Mouse (Mus musculus) liver, embryonic 16.5 days (tissue): ENCODE results near the gene Bola2. TPM values are rescaled to one million over a fixed set of nuclear protein-coding genes. Genes with fewer than 3 reads are reported as not detected.

Experiments used
- ATAC-seq: fragments of 200-750 bp; cut with Nextera tagmentation; 2 replicates; pipeline ENCODE4 v1.8.0; 2017; ENCODE audit warnings: low read depth, mild to moderate bottlenecking, moderate number of reproducible peaks, moderate library complexity
- H3K27ac ChIP-seq: fragments of 300-500 bp; sonication (generic); 2 replicates; pipeline ENCODE4 v1.5.1; 2014; ENCODE audit warnings: mild to moderate bottlenecking, low read length
- H3K27me3 ChIP-seq: fragments of 300-500 bp; sonication (generic); 2 replicates; pipeline ENCODE4 v1.6.1; 2014; ENCODE audit warnings: low read depth, low read length, mixed read lengths; ENCODE audit not compliant: control insufficient read depth, insufficient read depth
- H3K36me3 ChIP-seq: fragments of 300-500 bp; sonication (generic); 2 replicates; pipeline ENCODE4 v1.6.1; 2014; ENCODE audit warnings: mild to moderate bottlenecking; ENCODE audit not compliant: control insufficient read depth, insufficient read depth
- H3K4me1 ChIP-seq: fragments of 300-500 bp; sonication (generic); 2 replicates; pipeline ENCODE4 v1.6.1; 2014; ENCODE audit warnings: low read depth, low read length, mixed read lengths; ENCODE audit not compliant: control insufficient read depth
- H3K4me2 ChIP-seq: fragments of 300-500 bp; sonication (generic); 2 replicates; pipeline ENCODE4 v1.6.1; 2014; ENCODE audit warnings: low read depth, low read length, mixed read lengths
- H3K4me3 ChIP-seq: fragments of 300-500 bp; sonication (generic); 2 replicates; pipeline ENCODE4 v1.5.1; 2014; ENCODE audit warnings: low read depth, mild to moderate bottlenecking, low read length
- H3K9ac ChIP-seq: fragments of 300-500 bp; sonication (generic); 2 replicates; pipeline ENCODE4 v1.6.1; 2014; ENCODE audit warnings: low read depth, low read length
- H3K9me3 ChIP-seq: fragments of 300-500 bp; sonication (generic); replicated peaks from 2 replicates; pipeline ENCODE4 v1.6.1; 2016; ENCODE audit warnings: low read length; ENCODE audit not compliant: control insufficient read depth
- WGBS: fragments of 180-500 bp; shearing (Covaris S2); extraction: QIAGEN DNeasy Blood & Tissue Kit; methylation state at CpG from one replicate; pipeline ENCODE4 v1.1.7; 2014; ENCODE audit not compliant: insufficient replicate concordance; 5-methylcytosine and 5-hydroxymethylcytosine counted together
- polyA plus RNA-seq: library from polyadenylated mRNA; unstranded; fragments of >200 nt; fragmentation: Nextera tagmentation; extraction: Ambion mirVana; gene quantifications from 2 replicates; pipeline ENCODE4 v1.2.1, GENCODE M21; 2015

Gene Bola2
- polyA plus RNA-seq, 1 experiment from 2014 or later: 72.6 TPM

DNA sequence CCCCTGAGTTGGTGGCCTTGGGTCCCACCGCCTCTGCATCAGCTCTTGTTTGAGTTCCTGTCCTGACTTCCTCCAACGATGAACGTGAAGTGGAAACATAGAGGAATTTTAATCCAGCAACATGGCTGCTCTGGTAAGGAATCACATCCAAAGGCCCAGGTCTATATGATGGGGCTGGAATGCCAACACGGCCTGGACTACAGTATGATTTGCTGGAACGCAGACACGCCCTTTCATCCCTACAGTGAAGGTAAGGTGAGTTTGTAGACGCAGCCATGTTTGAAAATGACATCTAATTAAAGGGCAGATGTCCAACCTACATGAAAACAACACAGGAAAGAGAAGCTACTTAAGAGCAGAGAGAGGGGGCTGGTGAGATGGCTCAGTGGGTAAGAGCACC lies 1.4 kb upstream of the Bola2 start:
- H3K4me2 ChIP-seq: no peak overlapping the region
- 71% methylated on average over 7 of the region's 7 CpGs for WGBS

DNA sequence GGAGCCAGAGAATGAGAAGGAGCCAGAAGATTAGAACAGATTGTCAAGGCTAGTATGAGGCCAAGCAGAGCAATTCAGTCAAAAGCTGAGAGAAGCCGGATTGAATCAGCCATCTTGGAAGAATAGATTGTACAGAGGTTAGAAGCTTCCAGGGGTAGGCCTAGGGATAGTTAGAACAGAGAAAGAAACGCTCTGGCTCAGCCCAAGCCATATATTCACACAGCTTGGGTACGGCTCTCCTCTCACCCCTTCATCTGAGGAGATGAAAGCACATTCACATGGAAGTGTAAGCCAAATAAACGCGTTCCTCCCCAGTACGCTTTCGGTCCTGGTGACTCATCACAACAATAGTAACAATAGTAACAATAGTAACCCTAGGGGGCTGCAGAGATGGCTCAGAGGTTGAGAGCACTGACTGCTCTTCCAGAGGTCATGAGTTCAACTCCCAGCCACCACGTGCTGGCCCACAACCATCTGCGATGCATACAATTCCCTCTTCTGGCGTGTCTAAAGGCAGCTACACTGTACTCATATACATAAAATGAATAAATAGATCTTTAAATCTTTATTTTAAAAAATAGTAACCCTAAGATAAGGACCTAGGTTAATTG lies 655 bp upstream of the Bola2 start:
- ATAC-seq: no peak
- peaks cover 17% of the 10 kb centered on the region for H3K4me1 ChIP-seq

More for the DNA sequence above, 1.4 kb upstream of the Bola2 start:
- H3K9me3 ChIP-seq: no peaks in the 10 kb centered on the region
- H3K9ac ChIP-seq: no peak overlapping the region
- ATAC-seq: no peak
- H3K27ac ChIP-seq: no peak overlapping the region
- H3K4me3 ChIP-seq: no peak overlapping the region
- H3K4me1 ChIP-seq: peaks cover 17% of the 10 kb centered on the region
- no peaks in the 10 kb centered on the region for H3K27me3 ChIP-seq
- peaks cover 4% of the 10 kb centered on the region; the same call in 1 of the 2 replicates for H3K36me3 ChIP-seq

DNA sequence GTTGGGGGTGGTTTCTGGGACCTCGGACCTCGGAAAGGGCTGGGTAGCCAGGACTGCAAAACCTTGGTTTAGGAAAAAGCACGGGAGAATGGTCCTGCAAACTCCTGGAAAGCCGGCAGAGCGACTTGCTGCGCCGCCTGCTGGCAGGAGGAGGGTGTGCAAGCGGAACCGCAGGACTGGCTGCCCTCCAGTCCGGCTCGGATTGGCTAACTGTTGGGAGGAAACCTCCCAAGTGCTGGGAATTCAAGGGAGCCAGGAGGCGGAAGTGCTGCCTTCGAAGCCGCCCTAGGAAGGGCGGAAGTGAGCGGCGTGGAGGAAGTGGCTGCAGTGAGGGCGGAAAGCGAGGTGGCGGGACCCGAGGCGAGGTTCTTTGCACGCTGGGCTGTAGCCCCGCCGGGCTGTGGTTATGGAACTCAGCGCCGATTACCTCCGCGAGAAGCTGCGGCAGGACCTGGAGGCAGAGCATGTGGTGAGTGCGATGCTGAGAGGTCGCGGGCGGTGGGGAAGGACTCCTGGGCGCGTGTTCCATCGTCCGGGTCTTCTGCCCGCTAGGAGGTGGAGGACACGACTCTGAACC lies 518 bp downstream of the Bola2 start, which contains the start of gene Slx1b:
Gene Slx1b (minus strand): TSS at position 154 of the 577 bp plus-strand sequence.
- peak within 1 kb of the TSS; percentile 88 for H3K9ac ChIP-seq
- WGBS: 0% methylated on average over 40 of the region's 40 CpGs
- H3K4me1 ChIP-seq: peaks cover 22% of the 10 kb centered on the region

More for the DNA sequence above, 655 bp upstream of the Bola2 start:
- no peak overlapping the region for H3K27ac ChIP-seq
- no peaks in the 10 kb centered on the region for H3K27me3 ChIP-seq
- 58% methylated on average over 10 of the region's 10 CpGs for WGBS
- peaks cover 4% of the 10 kb centered on the region; the same call in 1 of the 2 replicates for H3K36me3 ChIP-seq
- H3K4me2 ChIP-seq: peak overlapping the region; percentile 94
- peak overlapping the region; percentile 68 for H3K4me3 ChIP-seq
- no peak overlapping the region; the same call in 1 of the 2 replicates for H3K9ac ChIP-seq
- H3K9me3 ChIP-seq: no peaks in the 10 kb centered on the region

DNA sequence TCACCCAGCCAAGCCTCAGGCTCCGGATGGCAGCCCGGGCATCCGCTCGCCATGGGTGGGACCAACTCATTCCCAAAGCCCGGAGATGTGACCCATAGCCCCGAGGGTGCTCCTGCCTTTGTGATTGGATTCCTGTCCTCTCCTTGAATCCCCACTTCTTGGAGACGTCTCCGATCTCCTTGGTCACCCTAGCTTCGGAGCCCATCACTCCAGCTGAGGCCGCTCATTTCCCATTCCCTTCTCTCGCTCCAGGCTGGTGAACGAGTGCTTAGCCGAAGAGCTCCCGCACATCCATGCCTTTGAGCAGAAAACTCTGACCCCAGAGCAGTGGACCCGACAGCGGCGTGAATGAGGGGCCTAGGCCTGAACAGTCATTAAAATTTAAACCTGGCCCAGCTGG lies 1.1 kb downstream of the Bola2 start:
- Histone ChIP-seq H3K9me3 (no peaks in the 10 kb centered on the region), H3K27ac (no peak overlapping the region), H3K4me1 (peaks cover 22% of the 10 kb centered on the region), H3K9ac (peak overlapping the region; percentile 65), H3K36me3 (peaks cover 2% of the 10 kb centered on the region; the same call in 1 of the 2 replicates), H3K4me2 (peak overlapping the region; percentile 94), H3K4me3 (peak overlapping the region; percentile 68), H3K27me3 (no peaks in the 10 kb centered on the region)
- WGBS: 1% methylated on average over 17 of the region's 17 CpGs
- no peak for ATAC-seq

More for the DNA sequence above, 518 bp downstream of the Bola2 start, which contains the start of gene Slx1b:
- Histone ChIP-seq H3K4me2 (peak within 1 kb of the TSS; percentile 94), H3K36me3 (peaks cover 4% of the 10 kb centered on the region; the same call in 1 of the 2 replicates), H3K9me3 (no peaks in the 10 kb centered on the region), H3K27me3 (no peaks in the 10 kb centered on the region), H3K4me3 (peak within 1 kb of the TSS; percentile 68), H3K27ac (peak within 1 kb of the TSS; percentile 91)
- ATAC-seq: peak; percentile 97

DNA sequence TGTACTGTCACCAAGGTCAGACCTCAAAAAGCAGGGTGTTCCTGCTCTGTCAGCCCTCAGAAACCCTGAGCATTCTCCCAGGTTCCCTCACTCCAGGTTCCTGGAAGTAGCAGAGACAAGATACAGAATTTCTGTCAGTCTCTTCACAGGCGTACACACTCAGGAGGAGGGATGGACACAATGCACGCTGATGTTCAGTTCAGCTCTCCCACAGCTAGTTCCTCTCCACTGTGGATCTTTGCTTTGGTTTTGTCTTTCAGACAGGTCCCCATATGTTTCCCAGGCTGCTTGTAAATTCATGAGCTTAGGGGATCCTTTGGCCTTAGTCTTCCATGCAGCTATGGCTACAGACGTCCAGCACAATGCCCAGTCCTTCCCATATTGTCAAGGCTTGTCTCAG lies 1.7 kb downstream of the Bola2 start:
- Histone ChIP-seq H3K9me3 (no peaks in the 10 kb centered on the region), H3K36me3 (no peaks in the 10 kb centered on the region), H3K27me3 (no peaks in the 10 kb centered on the region; the same call in 1 of the 2 replicates), H3K4me3 (peak overlapping the region; percentile 68), H3K27ac (no peak overlapping the region), H3K4me1 (peaks cover 22% of the 10 kb centered on the region), H3K4me2 (peak overlapping the region; percentile 94), H3K9ac (peak overlapping the region; percentile 65)
- ATAC-seq: no peak
- WGBS: 51% methylated on average over 3 of the region's 3 CpGs

DNA sequence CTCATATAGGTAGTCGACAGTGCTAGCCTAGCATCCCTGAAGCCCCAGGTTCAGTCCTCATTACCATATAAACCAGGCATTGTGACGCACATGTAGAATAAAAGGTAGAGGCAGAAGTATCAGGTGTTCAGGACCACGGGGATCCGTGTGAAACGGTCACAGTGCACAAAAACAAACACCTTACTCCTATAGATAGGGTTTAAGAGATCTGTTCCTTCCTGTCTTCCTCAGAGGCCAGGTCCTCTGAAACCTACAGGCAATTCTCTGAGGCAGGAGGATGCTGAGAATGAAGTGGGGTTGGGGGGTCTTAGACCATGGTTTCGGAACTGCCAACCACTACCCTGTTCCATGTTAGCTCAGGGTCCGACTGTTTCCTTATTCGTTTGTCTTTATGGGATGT lies 2.6 kb downstream of the Bola2 start:
- Histone ChIP-seq H3K4me1 (peaks cover 22% of the 10 kb centered on the region), H3K9ac (no peak overlapping the region), H3K4me2 (no peak overlapping the region), H3K36me3 (no peaks in the 10 kb centered on the region), H3K27me3 (no peaks in the 10 kb centered on the region; the same call in 1 of the 2 replicates), H3K27ac (no peak overlapping the region), H3K9me3 (no peaks in the 10 kb centered on the region), H3K4me3 (no peak overlapping the region)
- no peak for ATAC-seq
- WGBS: 73% methylated on average over 8 of the region's 8 CpGs

DNA sequence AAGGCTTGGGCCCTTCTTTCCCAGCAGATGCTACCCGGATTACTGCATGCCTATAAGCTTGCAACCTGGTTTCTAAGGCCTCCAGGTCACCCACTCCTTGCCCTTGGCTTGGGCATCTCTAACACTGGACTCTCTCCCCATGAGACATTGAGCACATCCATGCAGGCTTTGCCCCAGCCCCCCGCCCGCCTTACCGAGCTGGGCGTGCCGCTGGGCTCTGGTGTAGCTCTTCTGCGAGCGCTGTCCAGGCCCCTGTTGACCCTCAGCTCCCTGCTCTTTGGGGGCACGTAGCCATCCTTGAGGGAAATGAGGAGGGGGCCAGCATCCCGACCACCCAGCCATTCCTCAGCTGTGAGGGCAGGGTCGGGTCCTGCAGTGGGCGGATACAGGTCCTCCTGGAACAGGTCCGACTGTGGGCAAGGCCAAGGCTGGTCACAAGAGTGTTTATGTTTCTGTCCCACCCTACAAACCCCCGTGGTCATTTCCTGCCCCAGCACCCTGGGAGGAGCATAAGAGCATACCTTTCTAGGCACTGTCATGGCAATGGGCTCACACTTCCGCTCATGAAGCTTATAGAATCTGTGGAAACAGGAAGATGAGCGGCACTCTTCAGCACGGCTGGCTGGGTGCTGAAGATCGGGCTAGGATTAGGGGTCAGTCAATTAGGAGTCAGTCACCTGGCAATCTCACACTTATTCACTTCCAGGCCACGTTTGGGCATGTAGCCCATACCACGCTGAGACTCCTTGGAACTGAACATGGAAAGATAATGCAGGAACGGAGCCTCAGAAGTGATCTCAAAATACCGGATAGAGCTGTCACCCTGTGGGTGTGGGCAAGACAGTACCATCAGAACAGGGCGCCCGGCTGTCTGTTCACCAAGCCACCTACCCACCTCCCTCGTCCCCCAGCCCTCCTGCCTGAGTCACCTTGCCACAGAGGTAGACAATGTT lies 5.1 kb downstream of the Bola2 start:
- Histone ChIP-seq H3K4me2 (peak overlapping the region; percentile 29; the same call in 1 of the 2 replicates), H3K9me3 (no peaks in the 10 kb centered on the region), H3K27me3 (peaks cover 17% of the 10 kb centered on the region), H3K36me3 (no peaks in the 10 kb centered on the region), H3K27ac (0 out of 2 replicates have a peak overlapping the region, but pooled peaks have one; percentile 12), H3K9ac (no peak overlapping the region), H3K4me3 (no peak overlapping the region), H3K4me1 (peaks cover 21% of the 10 kb centered on the region)
- ATAC-seq: no peak
- 72% methylated on average over 25 of the region's 25 CpGs for WGBS

DNA sequence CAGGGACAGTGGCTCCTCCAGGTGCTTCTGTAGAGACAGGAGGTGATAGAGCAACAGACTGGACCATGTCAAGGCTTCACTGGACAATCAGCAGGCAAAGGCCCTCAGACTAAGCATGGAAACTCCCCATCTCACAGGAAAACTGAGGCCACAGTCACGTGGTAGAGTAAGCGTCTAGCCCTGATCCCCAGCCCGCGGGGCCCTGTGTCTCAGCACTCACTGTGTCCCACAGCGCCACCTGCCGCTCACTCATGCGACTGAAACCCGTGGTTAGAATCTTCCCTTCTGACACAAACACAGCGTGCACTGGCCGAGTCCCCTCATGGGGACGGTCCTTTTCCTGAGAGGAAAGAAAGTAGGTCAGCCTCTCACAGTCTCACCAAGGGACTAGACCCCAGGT lies 5.9 kb downstream of the Bola2 start:
- Histone ChIP-seq H3K4me3 (peak overlapping the region; percentile 36), H3K27ac (0 out of 2 replicates have a peak overlapping the region, but pooled peaks have one; percentile 12), H3K27me3 (peaks cover 17% of the 10 kb centered on the region), H3K36me3 (no peaks in the 10 kb centered on the region), H3K9ac (0 out of 2 replicates have a peak overlapping the region, but pooled peaks have one; percentile 25), H3K4me2 (peak overlapping the region; percentile 29), H3K4me1 (peaks cover 21% of the 10 kb centered on the region), H3K9me3 (no peaks in the 10 kb centered on the region)
- ATAC-seq: peak; percentile 47
- WGBS: under 1% methylated on average over 11 of the region's 11 CpGs
